ENCODE assay signal across 25 mouse cellular contexts in genomic region chr8:101786876-101787275, GRCm38 (mm10).
"Had no signal": no experiment of that assay in that cellular context is flagged by ENCODE, and none has a peak within 500 bp of the region (broad histone marks: within the 10 kb centered on the region; RNA-seq: fewer than 3 reads in every experiment).

No protein-coding gene starts in this region.

- H3K4me1 ChIP-seq: heart, embryonic 10.5 days; heart, embryonic 12.5 days; intestine, embryonic 15.5 days; limb, embryonic 10.5 days; limb, embryonic 12.5 days; liver, embryonic 13.5 days had no signal

- H3K27ac ChIP-seq: gastrocnemius, adult 2 months; heart, embryonic 10.5 days; hindbrain, embryonic 10.5 days; hindbrain, embryonic 14.5 days; intestine, embryonic 15.5 days; left cerebral cortex, adult 2 months; limb, embryonic 10.5 days; limb, embryonic 12.5 days; liver, embryonic 13.5 days had no signal

- H3K4me3 ChIP-seq: gastrocnemius, adult 2 months; heart, embryonic 10.5 days; heart, embryonic 12.5 days; hindbrain, embryonic 10.5 days; intestine, embryonic 15.5 days; left cerebral cortex, adult 2 months; limb, embryonic 10.5 days; limb, embryonic 12.5 days; liver, embryonic 13.5 days had no signal

- H3K36me3 ChIP-seq: heart, embryonic 10.5 days; heart, embryonic 12.5 days; hindbrain, embryonic 10.5 days; intestine, embryonic 15.5 days; limb, embryonic 10.5 days; limb, embryonic 12.5 days; liver, embryonic 13.5 days had no signal

- H3K4me2 ChIP-seq: heart, embryonic 12.5 days; hindbrain, embryonic 14.5 days; intestine, embryonic 15.5 days; limb, embryonic 12.5 days; liver, embryonic 11.5 days; liver, embryonic 13.5 days had no signal

- ATAC-seq: hindbrain, embryonic 16.5 days; inflammation-experienced regulatory T-cells, adult 6 months; intestine, embryonic 15.5 days; intestine, postnatal 0 days had no signal

- H3K27me3 ChIP-seq: heart, embryonic 12.5 days; intestine, embryonic 15.5 days; limb, embryonic 12.5 days; liver, embryonic 13.5 days had no signal

- H3K9me3 ChIP-seq: heart, embryonic 10.5 days; heart, embryonic 12.5 days; hindbrain, embryonic 10.5 days; intestine, embryonic 15.5 days; limb, embryonic 10.5 days; limb, embryonic 12.5 days; liver, embryonic 13.5 days had no signal

- H3K9ac ChIP-seq: heart, embryonic 12.5 days; hindbrain, embryonic 14.5 days; intestine, embryonic 15.5 days; limb, embryonic 12.5 days; liver, embryonic 13.5 days had no signal

- DNase-seq: gastrocnemius, adult 2 months; gastrocnemius, postnatal 10 days; gastrocnemius, postnatal 25 days; heart, adult 18-20 months; heart, postnatal 10 days; heart, postnatal 4 days; kidney, adult 18-20 months; kidney, adult 8-10 months; kidney, postnatal 10 days; kidney, postnatal 25 days; kidney, postnatal 4 days; liver; liver, embryonic 13.5 days had no signal
